Mouse (Mus musculus): Measurements from ENCODE around the gene Usp43.
A peak's percentile ranks its signal among the peaks of the same experiment; 100 is the strongest.

DNA sequence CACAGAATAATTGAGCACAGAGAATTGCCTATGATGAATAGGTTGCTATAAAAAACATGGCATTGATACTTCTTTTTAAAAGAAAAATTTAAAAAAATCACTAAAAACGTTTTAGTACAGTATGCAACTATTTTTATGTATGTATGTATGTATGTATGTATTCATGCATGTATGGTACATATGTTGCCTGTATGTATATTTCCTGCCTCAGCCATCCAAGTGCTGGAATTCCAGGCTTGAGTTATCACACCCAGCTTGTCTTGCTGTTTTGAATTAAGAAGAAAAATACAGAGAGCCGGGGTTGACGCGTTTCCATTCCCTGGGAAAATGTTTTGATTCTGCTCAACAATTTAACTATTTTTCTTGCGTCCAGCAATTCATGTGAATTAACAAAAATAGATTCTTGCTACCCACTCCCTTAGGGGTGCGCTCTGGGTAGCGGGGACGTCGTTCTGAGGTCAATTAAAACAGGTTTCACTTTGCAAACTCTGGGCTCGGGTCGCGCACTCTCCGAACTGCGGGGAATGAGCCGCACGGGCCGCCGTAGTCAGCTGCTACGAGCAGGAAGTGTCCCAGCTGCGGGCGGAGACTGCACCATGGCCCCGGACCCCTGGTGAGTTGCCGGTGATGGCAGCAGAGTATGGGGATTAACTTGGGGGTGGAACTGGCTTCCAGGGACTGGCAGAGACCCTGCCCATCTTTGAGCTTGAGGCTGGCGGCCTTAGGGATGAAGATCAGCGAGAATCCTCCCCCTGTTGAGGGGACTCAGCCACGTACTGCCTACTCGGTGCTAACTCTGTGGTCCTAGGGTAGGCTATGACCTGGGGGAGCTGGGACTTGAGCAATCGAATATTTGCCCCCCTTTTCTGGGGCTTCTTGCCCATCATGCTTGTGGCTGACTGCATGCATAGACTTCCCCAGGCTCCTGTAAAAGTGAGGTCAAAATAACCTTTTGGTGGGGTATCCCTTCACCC is 44.2 kb upstream of the Usp43 start, which contains the start of gene Stx8:
- TF ChIP-seq CTCF (IDR thresholded peaks at IDR 0.05; ENCODE audit: control insufficient read depth, insufficient read depth, insufficient replicate concordance, low read depth, low read length) (no peak), POLR2A (IDR thresholded peaks at IDR 0.05; ENCODE audit: control insufficient read depth, low read depth, low read length) (peak; percentile 42; the same call in 1 of the 2 replicates)
